Mouse (Mus musculus): ENCODE results near the gene Itpr2.
A peak's percentile ranks its signal among the peaks of the same experiment; 100 is the strongest.

The Itpr2 gene

DNA sequence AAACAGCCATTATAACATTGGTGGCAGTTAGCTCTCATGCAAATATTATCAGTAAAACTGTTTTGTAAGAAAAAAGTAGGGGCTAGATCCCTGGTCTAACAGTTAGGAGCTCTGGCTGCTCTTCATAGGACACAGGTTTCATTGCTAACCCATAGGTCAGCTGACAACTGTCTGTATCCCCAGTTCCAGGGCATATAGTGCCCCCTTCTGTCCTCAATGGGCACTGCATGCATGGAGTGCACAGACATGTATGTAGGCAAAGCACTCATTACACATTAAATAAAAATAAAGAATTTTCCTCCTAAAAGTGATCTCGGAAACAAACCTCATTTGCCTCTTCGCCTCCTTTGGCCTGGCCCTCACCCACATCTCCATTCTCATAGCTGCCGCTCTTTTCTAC is 157.3 kb downstream of the Itpr2 start:
- no peak for DNase-seq

DNA sequence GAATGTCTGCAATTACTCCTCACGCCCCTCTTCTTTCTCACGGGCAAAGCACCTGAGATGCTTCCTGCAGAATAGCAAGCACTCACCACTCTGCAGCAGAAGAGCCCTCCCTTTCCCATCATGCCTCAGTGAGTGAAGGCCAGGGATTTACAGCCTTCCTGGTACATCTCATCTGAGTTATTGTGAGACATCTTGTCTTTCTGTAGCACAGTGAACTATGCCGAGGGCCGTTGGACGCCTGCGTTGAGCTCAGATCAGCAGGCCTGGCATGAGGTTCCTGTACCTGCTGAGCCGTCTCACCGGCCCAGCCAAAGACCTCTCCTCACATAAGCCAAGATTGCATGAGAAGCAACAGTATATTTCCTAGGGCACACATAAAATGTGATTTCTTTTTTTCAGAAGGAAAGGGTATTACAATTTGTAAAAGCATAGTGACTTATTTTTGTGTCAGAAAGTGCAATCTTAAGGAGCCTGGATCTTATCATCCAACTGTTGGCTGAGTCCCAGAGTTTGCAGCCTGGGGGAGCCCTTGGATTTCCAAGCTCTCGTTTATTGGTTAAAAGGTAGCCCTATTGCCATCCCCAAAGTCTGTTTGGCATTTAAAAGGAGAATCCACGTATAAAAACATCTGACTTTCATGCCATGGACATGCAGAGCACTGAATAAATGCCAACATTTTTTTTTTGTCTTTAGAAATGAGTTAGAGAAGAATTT is 158.2 kb downstream of the Itpr2 start:
- DNase-seq = no peak

DNA sequence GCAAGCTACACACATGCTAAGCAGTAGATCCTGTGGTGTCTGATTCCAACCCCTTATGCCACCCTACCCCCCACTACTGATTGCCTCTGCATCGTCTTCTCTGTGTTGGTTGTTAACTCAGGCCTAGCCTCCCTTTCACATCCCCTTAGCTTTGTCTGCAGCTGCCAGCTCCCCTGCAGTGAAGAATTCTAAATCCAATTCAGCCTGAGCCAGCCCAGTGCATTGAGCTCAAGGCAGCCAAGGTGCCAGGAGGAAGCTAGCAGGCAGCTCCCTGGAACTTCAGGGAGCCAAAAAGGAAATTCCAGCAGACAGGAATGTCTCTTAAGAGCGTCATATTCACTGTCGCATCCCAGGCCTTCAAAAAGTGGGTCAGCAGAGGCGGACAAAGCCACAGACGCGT is 159.0 kb downstream of the Itpr2 start:
- DNase-seq = no peak

DNA sequence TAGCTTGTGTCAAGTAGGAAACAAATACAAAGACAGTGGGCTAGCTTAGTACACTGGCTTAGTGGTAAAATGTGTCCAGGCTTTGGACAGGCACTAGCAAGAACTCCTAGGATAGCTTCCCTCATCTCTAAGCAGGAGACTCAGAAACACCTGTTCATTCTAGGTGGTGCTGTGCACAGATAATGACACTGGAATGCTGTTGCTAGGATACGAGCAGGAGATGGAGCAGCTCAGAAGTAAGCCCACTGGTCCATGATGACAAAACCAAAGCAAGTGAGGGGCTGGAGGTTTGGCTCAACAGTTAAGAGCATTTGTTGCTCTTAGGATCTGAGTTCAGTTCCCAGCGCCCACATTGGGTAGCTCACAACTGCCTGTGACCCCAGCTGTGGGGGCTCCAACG is 160.1 kb downstream of the Itpr2 start:
- DNase-seq = no peak

DNA sequence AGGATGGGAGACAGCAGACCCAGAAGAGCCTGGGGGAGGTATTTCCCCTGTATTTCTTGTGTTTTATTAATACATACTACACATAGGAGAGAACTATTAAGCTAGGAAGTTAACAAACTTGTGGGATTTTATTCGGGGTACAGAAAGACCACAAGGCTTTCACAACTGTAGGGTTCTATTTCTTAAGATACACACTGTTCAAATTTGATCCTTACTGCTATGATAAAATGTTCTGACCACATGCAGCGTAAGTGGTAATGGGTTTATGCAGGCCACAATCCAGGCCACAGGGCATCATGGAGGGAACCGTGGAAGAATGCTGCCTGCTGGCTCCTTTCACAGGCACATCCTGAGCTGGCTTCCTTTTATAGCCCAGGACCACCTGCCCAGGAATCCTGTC is 160.6 kb downstream of the Itpr2 start:
- DNase-seq = no peak

DNA sequence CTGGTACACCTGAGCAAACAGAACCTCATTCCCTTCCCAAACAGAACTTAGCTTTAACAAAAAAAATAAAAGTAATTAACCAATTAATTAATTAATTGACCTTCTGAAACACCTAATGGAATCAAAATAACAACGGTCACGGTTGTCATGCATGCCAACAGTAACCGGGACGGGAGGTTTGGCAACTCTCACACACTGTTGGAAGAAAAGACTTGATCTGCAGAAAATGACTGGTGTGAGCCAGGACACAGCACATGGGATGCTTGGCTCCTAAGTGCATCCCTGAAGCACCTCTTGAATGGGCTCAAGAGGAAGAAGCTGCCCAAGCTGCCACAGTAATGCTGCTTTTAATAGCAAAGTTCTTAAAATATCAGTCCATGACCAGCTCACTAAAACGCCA is 161.1 kb downstream of the Itpr2 start:
- no peak for DNase-seq

GRCm38 (mm10) chr6:146339779-146340178 is 162.2 kb downstream of the Itpr2 start:
- DNase-seq = peak; percentile 8 to 33

DNA sequence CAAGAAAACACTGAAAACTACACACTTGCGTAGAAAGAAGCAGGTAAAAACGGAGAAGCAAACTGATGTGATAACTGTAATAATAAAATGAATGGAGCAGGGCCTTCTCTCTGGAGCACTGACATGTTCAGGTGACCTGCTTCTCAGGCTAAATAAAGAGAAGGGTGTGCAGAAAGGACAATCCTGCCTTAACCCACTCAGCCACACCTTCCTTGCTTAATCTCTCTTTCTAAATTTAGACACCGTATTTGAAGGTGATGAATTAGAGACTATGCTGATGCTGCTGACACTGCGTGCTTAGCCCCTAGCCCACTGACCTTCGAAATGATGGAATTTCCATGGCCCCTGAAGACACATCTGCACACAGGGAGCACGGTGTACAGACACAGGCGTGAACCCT is 164.8 kb downstream of the Itpr2 start:
- DNase-seq = no peak

- DNase-seq = no peak
These were observed 166.8 kb downstream of the Itpr2 start for GRCm38 (mm10) chr6:146335191-146335590.

- DNase-seq = no peak
These were observed 168.5 kb downstream of the Itpr2 start for GRCm38 (mm10) chr6:146333506-146333905.

DNA sequence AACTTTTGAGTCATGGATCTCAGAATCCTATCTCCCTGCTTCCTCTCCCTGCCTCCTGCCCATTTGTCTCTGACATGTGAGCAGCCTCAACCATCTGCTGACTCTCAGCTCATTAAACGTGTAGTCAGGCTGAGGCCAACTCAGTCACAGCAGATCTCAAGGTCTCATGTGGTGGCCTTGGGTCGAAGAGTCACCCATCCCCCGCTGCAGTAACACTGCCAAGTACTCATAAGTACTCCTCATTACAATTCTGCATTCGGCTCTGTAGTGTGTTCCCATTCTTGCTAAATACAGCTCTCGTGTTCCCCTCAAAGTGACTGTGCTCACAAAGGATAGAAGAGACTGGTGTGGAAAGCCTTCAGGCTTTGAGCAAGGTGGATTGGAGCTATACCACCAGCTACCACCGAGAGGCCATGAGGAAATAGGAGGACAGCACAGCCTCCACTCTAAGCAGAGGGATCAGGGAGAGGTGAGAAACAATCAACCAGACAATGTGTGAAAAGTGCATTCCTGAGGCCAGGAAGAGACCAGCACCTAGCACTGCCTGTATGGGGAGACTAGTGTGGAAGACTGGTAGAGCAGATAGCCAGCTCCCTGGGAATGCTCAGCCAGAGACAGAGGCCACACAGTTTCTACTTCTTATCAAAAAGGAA is 170.9 kb downstream of the Itpr2 start:
- peak; percentile 13 to 50 for DNase-seq

DNA sequence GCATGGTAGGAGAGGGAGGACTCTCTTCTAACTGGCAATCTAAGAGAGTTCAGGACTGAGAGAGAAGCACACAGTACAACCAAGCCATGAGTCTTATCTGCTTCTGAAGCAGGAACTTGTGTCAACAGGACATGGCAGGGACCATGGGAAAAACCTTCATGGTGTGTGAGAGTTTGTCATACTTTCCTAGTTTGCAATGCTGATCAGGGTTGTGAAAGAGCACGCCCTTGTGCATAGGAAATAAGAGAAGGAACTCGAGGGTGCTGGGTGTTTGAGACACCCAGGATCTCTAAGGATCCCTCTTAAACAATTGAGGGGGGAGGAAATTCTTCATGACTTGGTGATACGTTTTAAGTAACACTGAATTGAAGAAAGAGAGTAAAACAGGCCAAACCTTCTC is 172.9 kb downstream of the Itpr2 start:
- no peak for DNase-seq

GRCm38 (mm10) chr6:146326631-146327030 is 175.4 kb downstream of the Itpr2 start:
- DNase-seq = no peak

GRCm38 (mm10) chr6:146324541-146325204 is 177.3 kb downstream of the Itpr2 start:
- DNase-seq = no peak

DNA sequence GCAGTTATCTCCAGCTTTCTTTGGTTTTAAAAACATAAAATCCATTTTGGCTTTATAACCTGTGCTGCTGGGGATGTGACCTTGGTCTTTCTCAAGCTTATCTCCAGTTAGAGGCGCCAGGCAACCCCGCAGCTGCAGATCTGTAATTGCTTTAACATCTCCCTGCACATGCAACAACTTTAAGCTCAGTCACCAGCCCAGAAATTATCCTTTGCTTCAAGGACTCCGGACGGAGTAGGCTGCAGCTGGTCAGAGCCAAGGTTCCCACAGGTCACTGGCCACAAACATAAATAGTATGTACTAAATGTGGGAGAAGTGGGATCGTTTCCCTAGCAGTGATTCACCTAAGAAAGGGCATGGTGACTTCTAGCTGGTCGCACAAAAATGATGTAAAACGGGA is 179.5 kb downstream of the Itpr2 start:
- DNase-seq = no peak

DNA sequence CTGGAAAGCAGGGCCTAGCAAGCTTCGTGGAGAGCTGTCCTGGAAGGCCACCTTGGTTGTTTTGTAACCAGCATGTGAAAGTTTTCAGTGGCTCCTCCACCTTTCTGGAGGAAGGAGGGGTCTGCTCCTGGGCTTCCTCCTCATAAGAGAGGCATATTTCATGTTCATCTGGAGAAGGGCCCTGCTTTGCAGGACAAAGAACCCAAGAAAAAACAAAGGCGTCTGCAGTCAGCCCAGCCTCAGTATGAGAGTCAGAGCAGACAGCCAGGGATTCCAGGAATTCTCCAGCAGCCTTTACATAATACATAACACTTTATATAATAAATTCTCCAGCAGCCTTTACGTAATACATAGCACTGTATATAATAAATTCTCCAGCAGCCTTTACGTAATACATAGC is 180.1 kb downstream of the Itpr2 start:
- peak; percentile 5 to 9 for DNase-seq

- no peak for DNase-seq
These were observed 185.6 kb downstream of the Itpr2 start for GRCm38 (mm10) chr6:146316415-146316814.

DNA sequence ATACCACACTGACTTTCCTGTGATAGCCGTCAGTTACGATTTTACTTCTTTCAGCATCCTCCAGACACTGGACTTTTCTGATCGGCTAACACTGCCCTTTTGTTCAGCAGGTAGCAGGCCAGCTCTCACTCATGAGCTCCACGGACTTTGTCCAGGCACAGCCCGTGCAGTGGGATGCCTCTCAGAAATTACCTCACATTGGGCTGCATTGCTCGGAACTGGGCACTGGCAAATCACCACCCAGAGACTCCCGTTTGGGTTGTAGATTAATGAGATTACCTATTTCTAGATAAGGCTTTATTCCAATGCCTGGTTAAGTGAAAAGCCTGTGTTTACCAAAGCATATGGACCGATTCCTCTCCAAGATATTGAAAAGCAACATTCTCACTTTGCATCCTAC is 186.9 kb downstream of the Itpr2 start:
- DNase-seq = no peak

- no peak for DNase-seq
These were observed 187.7 kb downstream of the Itpr2 start for GRCm38 (mm10) chr6:146314304-146314703.

DNA sequence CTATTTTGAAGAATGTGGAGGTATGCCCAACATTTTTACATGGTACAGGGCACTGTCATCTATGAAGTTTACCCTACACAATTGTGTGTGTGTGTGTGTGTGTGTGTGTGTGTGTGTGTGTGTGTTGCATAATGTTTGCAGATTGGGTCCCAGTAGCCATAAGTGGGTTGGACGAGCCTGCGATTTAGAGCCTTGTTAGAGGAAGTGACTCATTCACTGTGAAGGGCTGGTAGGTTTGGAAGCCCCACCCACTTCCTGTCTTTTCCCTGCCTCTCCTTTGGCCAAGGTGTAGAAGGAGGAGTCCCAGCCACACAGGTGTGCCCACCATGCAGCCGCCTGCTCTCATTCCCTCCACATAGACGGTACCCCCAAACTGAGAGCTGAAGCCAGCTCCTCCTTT is 188.6 kb downstream of the Itpr2 start:
- DNase-seq = no peak

- DNase-seq = no peak
These were observed 191.8 kb downstream of the Itpr2 start for GRCm38 (mm10) chr6:146310210-146310609.

- no peak for DNase-seq
These were observed 192.7 kb downstream of the Itpr2 start for GRCm38 (mm10) chr6:146309335-146309734.

GRCm38 (mm10) chr6:146305995-146306394 is 196.0 kb downstream of the Itpr2 start:
- no peak for DNase-seq

DNA sequence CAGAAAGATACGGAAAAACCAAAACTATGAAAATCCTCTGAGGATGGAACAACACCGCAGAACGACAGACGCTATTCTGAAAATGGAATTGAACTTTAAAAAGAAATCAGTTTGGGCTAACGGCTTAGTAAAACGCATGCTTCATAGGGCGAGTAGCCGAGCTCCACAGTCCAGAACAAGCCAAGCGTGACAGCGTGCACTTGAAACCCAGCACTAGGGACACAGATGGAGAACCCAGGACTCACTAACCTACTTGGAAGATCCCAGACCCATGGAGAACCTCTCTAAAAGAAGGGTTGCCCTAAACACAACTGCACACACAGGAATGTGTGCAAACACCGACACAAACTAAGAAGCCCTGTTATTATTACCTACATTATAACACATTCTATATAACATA is 197.9 kb downstream of the Itpr2 start:
- DNase-seq = no peak

All from lung, adult 18-20 months (tissue).